Mouse (Mus musculus): ENCODE measurements around the gene Ash1l. TPM values are rescaled to one million over a fixed set of nuclear protein-coding genes. Genes with fewer than 3 reads are reported as not detected.

Ash1l gene
- total and polyA plus RNA-seq, 2 experiments from 2014 or later: 10.1 to 17.1 TPM

GRCm38 (mm10) chr3:89108146-89108545, 157.7 kb downstream of the Ash1l start:
- Histone ChIP-seq H3K27ac (ENCODE audit: low read depth) (no peak overlapping the region), H3K9ac (replicated peaks; ENCODE audit: low read depth, low read length) (no peak overlapping the region), H3K9me3 (replicated peaks; ENCODE audit: control insufficient read depth, low read length) (no peaks in the 10 kb centered on the region), H3K4me3 (ENCODE audit: low read depth, low read length) (no peak overlapping the region), H3K27me3 (ENCODE audit: control insufficient read depth, insufficient read depth, low read length) (no peaks in the 10 kb centered on the region), H3K36me3 (replicated peaks; ENCODE audit: control insufficient read depth, insufficient read depth, low read length) (no peaks in the 10 kb centered on the region), H3K4me2 (ENCODE audit: low read depth, low read length) (no peak overlapping the region), H3K4me1 (ENCODE audit: control insufficient read depth, insufficient read depth) (no peaks in the 10 kb centered on the region)
- WGBS: 60% methylated on average over 1 of the region's 1 CpGs
- TF ChIP-seq EP300 (IDR thresholded peaks at IDR 0.05; ENCODE audit: low read depth) (no peak), CTCF (IDR thresholded peaks at IDR 0.05; ENCODE audit: low read depth) (no peak)
- no peak for DNase-seq (ENCODE audit: low spot score)
- ATAC-seq (ENCODE audit: insufficient read depth, low read depth): no peak

GRCm38 (mm10) chr3:89113058-89113457, 162.6 kb downstream of the Ash1l start:
- ATAC-seq (ENCODE audit: insufficient read depth, low read depth) (no peak), DNase-seq (ENCODE audit: low spot score) (no peak)
- Histone ChIP-seq H3K36me3 (replicated peaks; ENCODE audit: control insufficient read depth, insufficient read depth, low read length) (no peaks in the 10 kb centered on the region), H3K27me3 (ENCODE audit: control insufficient read depth, insufficient read depth, low read length) (no peaks in the 10 kb centered on the region), H3K9ac (replicated peaks; ENCODE audit: low read depth, low read length) (no peak overlapping the region), H3K4me1 (ENCODE audit: control insufficient read depth, insufficient read depth) (no peaks in the 10 kb centered on the region), H3K9me3 (replicated peaks; ENCODE audit: control insufficient read depth, low read length) (no peaks in the 10 kb centered on the region), H3K27ac (ENCODE audit: low read depth) (no peak overlapping the region), H3K4me2 (ENCODE audit: low read depth, low read length) (no peak overlapping the region), H3K4me3 (ENCODE audit: low read depth, low read length) (no peak overlapping the region)
- WGBS: 78% methylated on average over 4 of the region's 4 CpGs
- TF ChIP-seq EP300 (IDR thresholded peaks at IDR 0.05; ENCODE audit: low read depth) (no peak), CTCF (IDR thresholded peaks at IDR 0.05; ENCODE audit: low read depth) (no peak)

- DNase-seq (ENCODE audit: low spot score): no peak
- no peaks in the 10 kb centered on the region for H3K27me3 ChIP-seq (ENCODE audit: control insufficient read depth, insufficient read depth, low read length)
- H3K4me2 ChIP-seq (ENCODE audit: low read depth, low read length): no peak overlapping the region
- 6% methylated on average over 2 of the region's 2 CpGs for WGBS
- H3K36me3 ChIP-seq (replicated peaks; ENCODE audit: control insufficient read depth, insufficient read depth, low read length): no peaks in the 10 kb centered on the region
- TF ChIP-seq CTCF (IDR thresholded peaks at IDR 0.05; ENCODE audit: low read depth) (peak; percentile 51), EP300 (IDR thresholded peaks at IDR 0.05; ENCODE audit: low read depth) (no peak)
- no peak overlapping the region for H3K27ac ChIP-seq (ENCODE audit: low read depth)
- no peaks in the 10 kb centered on the region for H3K9me3 ChIP-seq (replicated peaks; ENCODE audit: control insufficient read depth, low read length)
- H3K9ac ChIP-seq (replicated peaks; ENCODE audit: low read depth, low read length): no peak overlapping the region
- ATAC-seq (ENCODE audit: insufficient read depth, low read depth): no peak
- H3K4me1 ChIP-seq (ENCODE audit: control insufficient read depth, insufficient read depth): no peaks in the 10 kb centered on the region
- no peak overlapping the region for H3K4me3 ChIP-seq (ENCODE audit: low read depth, low read length)
Observed at GRCm38 (mm10) chr3:89115522-89115921, 165.1 kb downstream of the Ash1l start.

DNA sequence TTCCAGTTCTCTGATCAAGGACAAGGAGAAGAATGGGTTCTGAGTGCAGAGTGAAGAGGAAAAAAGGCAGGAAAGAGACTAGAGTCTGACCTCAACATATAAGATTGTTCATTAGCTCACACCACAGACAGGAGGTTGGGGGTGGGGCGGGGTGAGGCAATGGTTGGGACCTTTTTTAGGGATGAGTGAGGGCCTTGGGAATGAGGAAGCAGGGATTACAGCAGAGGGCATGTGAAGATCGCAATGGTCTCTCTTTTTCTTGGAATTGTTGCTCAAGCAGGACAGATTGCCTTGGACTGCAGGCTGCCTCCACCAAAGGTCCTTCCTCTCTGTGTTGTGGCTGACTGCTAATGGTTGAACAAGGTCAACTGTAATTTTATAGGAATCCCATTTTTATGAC, 172.9 kb downstream of the Ash1l start:
- WGBS: 57% methylated on average over 2 of the region's 2 CpGs
- no peaks in the 10 kb centered on the region for H3K27me3 ChIP-seq (ENCODE audit: control insufficient read depth, insufficient read depth, low read length)
- ATAC-seq (ENCODE audit: insufficient read depth, low read depth) (peak; percentile 63), DNase-seq (ENCODE audit: low spot score) (no peak)
- no peak overlapping the region for H3K27ac ChIP-seq (ENCODE audit: low read depth)
- no peak overlapping the region for H3K9ac ChIP-seq (replicated peaks; ENCODE audit: low read depth, low read length)
- no peaks in the 10 kb centered on the region for H3K36me3 ChIP-seq (replicated peaks; ENCODE audit: control insufficient read depth, insufficient read depth, low read length)
- H3K4me2 ChIP-seq (ENCODE audit: low read depth, low read length): no peak overlapping the region
- peaks cover 9% of the 10 kb centered on the region for H3K4me1 ChIP-seq (ENCODE audit: control insufficient read depth, insufficient read depth)
- no peaks in the 10 kb centered on the region for H3K9me3 ChIP-seq (replicated peaks; ENCODE audit: control insufficient read depth, low read length)
- TF ChIP-seq CTCF (IDR thresholded peaks at IDR 0.05; ENCODE audit: low read depth) (no peak), EP300 (IDR thresholded peaks at IDR 0.05; ENCODE audit: low read depth) (no peak)
- H3K4me3 ChIP-seq (ENCODE audit: low read depth, low read length): no peak overlapping the region

DNA sequence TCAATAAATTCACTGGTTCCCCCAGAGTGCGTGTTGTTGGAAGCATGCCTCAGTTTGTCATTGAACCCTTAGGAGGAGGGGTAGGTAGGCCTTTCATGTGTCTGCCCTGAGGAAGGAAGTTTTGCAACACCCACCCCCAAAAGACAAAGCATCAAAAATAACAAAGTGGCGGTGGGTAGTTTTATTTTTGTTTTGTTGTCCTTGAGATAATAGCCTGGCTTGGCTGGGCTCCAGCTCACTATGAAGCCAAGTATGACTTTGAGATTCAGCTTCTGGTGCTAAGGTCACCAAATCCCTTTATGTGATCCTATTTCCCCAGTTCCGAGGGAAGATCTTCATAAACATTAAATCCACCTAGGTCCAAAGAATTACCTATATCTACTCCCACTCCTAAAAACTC, 173.8 kb downstream of the Ash1l start:
- Histone ChIP-seq H3K27me3 (ENCODE audit: control insufficient read depth, insufficient read depth, low read length) (no peaks in the 10 kb centered on the region), H3K4me1 (ENCODE audit: control insufficient read depth, insufficient read depth) (peaks cover 9% of the 10 kb centered on the region), H3K4me2 (ENCODE audit: low read depth, low read length) (no peak overlapping the region), H3K27ac (ENCODE audit: low read depth) (peak overlapping the region; percentile 19; the same call in 1 of the 2 replicates), H3K4me3 (ENCODE audit: low read depth, low read length) (no peak overlapping the region), H3K36me3 (replicated peaks; ENCODE audit: control insufficient read depth, insufficient read depth, low read length) (no peaks in the 10 kb centered on the region), H3K9ac (replicated peaks; ENCODE audit: low read depth, low read length) (no peak overlapping the region), H3K9me3 (replicated peaks; ENCODE audit: control insufficient read depth, low read length) (no peaks in the 10 kb centered on the region)
- DNase-seq (ENCODE audit: low spot score) (peak; percentile 58), ATAC-seq (ENCODE audit: insufficient read depth, low read depth) (no peak)
- TF ChIP-seq EP300 (IDR thresholded peaks at IDR 0.05; ENCODE audit: low read depth): no peak
- no peak for TF ChIP-seq CTCF (IDR thresholded peaks at IDR 0.05; ENCODE audit: low read depth)
- 26% methylated on average over 3 of the region's 3 CpGs for WGBS

GRCm38 (mm10) chr3:89125981-89126380, 175.6 kb downstream of the Ash1l start:
- no peak for ATAC-seq (ENCODE audit: insufficient read depth, low read depth)
- TF ChIP-seq CTCF (IDR thresholded peaks at IDR 0.05; ENCODE audit: low read depth) (no peak), EP300 (IDR thresholded peaks at IDR 0.05; ENCODE audit: low read depth) (no peak)

More at GRCm38 (mm10) chr3:89125981-89126380, 175.6 kb downstream of the Ash1l start:
- H3K9ac ChIP-seq (replicated peaks; ENCODE audit: low read depth, low read length): no peak overlapping the region
- no peak for DNase-seq (ENCODE audit: low spot score)
- 91% methylated on average over 3 of the region's 3 CpGs for WGBS
- no peak overlapping the region for H3K4me3 ChIP-seq (ENCODE audit: low read depth, low read length)
- H3K27me3 ChIP-seq (ENCODE audit: control insufficient read depth, insufficient read depth, low read length): no peaks in the 10 kb centered on the region
- no peaks in the 10 kb centered on the region for H3K9me3 ChIP-seq (replicated peaks; ENCODE audit: control insufficient read depth, low read length)
- H3K4me1 ChIP-seq (ENCODE audit: control insufficient read depth, insufficient read depth): peaks cover 9% of the 10 kb centered on the region
- H3K4me2 ChIP-seq (ENCODE audit: low read depth, low read length): no peak overlapping the region
- no peaks in the 10 kb centered on the region for H3K36me3 ChIP-seq (replicated peaks; ENCODE audit: control insufficient read depth, insufficient read depth, low read length)
- H3K27ac ChIP-seq (ENCODE audit: low read depth): no peak overlapping the region

Other genes with a start within 250 kb of the Ash1l start
- gene Rit1, start 233.8 kb upstream of the Ash1l start, total RNA-seq (2014; rRNA removed; ENCODE audit: low replicate concordance): 65.8 and 82.6 TPM in 2 replicates
- 85.4 and 119 TPM in 2 replicates for gene Rit1, start 233.8 kb upstream of the Ash1l start, polyA plus RNA-seq (2015; fragmentation: Nextera tagmentation; extraction: Ambion mirVana)
- 3.5 and 13.4 TPM in 2 replicates for gene Syt11, start 175.5 kb upstream of the Ash1l start, total RNA-seq (2014; rRNA removed; ENCODE audit: low replicate concordance)
- gene Syt11, start 175.5 kb upstream of the Ash1l start, polyA plus RNA-seq (2015; fragmentation: Nextera tagmentation; extraction: Ambion mirVana): 3.2 and 4.7 TPM in 2 replicates
- 16.3 and 18.4 TPM in 2 replicates for gene Gon4l, start 115.4 kb upstream of the Ash1l start, total RNA-seq (2014; rRNA removed; ENCODE audit: low replicate concordance)
- gene Gon4l, start 115.4 kb upstream of the Ash1l start, polyA plus RNA-seq (2015; fragmentation: Nextera tagmentation; extraction: Ambion mirVana): 3.8 and 4.2 TPM in 2 replicates
- gene Msto1, start 36.6 kb upstream of the Ash1l start, total RNA-seq (2014; rRNA removed; ENCODE audit: low replicate concordance): 49.2 and 51.9 TPM in 2 replicates
- gene Msto1, start 36.6 kb upstream of the Ash1l start, polyA plus RNA-seq (2015; fragmentation: Nextera tagmentation; extraction: Ambion mirVana): 35.2 and 36.6 TPM in 2 replicates
- 79.5 and 98.6 TPM in 2 replicates for gene Dap3, start 559 bp downstream of the Ash1l start, total RNA-seq (2014; rRNA removed; ENCODE audit: low replicate concordance)
- 152 and 155 TPM in 2 replicates for gene Dap3, start 559 bp downstream of the Ash1l start, polyA plus RNA-seq (2015; fragmentation: Nextera tagmentation; extraction: Ambion mirVana)
- 8.7 and 9.8 TPM in 2 replicates for gene Rusc1, start 142.7 kb downstream of the Ash1l start, total RNA-seq (2014; rRNA removed; ENCODE audit: low replicate concordance)
- gene Rusc1, start 142.7 kb downstream of the Ash1l start, polyA plus RNA-seq (2015; fragmentation: Nextera tagmentation; extraction: Ambion mirVana): 8.5 and 8.6 TPM in 2 replicates
- gene Gm43738, start 150.5 kb downstream of the Ash1l start, total RNA-seq (2014; rRNA removed; ENCODE audit: low replicate concordance): not detected in 2 replicates
- gene Gm43738, start 150.5 kb downstream of the Ash1l start, polyA plus RNA-seq (2015; fragmentation: Nextera tagmentation; extraction: Ambion mirVana): not detected in 2 replicates
- 111 and 131 TPM in 2 replicates for gene Fdps, start 151.3 kb downstream of the Ash1l start, total RNA-seq (2014; rRNA removed; ENCODE audit: low replicate concordance)
- 72.8 and 81.1 TPM in 2 replicates for gene Fdps, start 151.3 kb downstream of the Ash1l start, polyA plus RNA-seq (2015; fragmentation: Nextera tagmentation; extraction: Ambion mirVana)
- gene Pklr, start 185.5 kb downstream of the Ash1l start, total RNA-seq (2014; rRNA removed; ENCODE audit: low replicate concordance): not detected in 2 replicates
- gene Pklr, start 185.5 kb downstream of the Ash1l start, polyA plus RNA-seq (2015; fragmentation: Nextera tagmentation; extraction: Ambion mirVana): 0.04 TPM in 1 of 2 replicates, not detected in the other
- 1.1 TPM in 1 of 2 replicates, not detected in the other for gene Hcn3, start 209.6 kb downstream of the Ash1l start, total RNA-seq (2014; rRNA removed; ENCODE audit: low replicate concordance)
- gene Hcn3, start 209.6 kb downstream of the Ash1l start, polyA plus RNA-seq (2015; fragmentation: Nextera tagmentation; extraction: Ambion mirVana): 0.15 and 0.32 TPM in 2 replicates
- gene Clk2, start 214.2 kb downstream of the Ash1l start, total RNA-seq (2014; rRNA removed; ENCODE audit: low replicate concordance): 22.7 and 24.7 TPM in 2 replicates
- gene Clk2, start 214.2 kb downstream of the Ash1l start, polyA plus RNA-seq (2015; fragmentation: Nextera tagmentation; extraction: Ambion mirVana): 8.2 and 8.5 TPM in 2 replicates
- 54.4 and 60.7 TPM in 2 replicates for gene Scamp3, start 226.9 kb downstream of the Ash1l start, total RNA-seq (2014; rRNA removed; ENCODE audit: low replicate concordance)
- gene Scamp3, start 226.9 kb downstream of the Ash1l start, polyA plus RNA-seq (2015; fragmentation: Nextera tagmentation; extraction: Ambion mirVana): 65.9 and 70.3 TPM in 2 replicates
- gene Fam189b, start 232.5 kb downstream of the Ash1l start, total RNA-seq (2014; rRNA removed; ENCODE audit: low replicate concordance): 2.1 and 2.2 TPM in 2 replicates
- 5.6 and 5.7 TPM in 2 replicates for gene Fam189b, start 232.5 kb downstream of the Ash1l start, polyA plus RNA-seq (2015; fragmentation: Nextera tagmentation; extraction: Ambion mirVana)

Measured in heart, postnatal 0 days (tissue).